Mouse (Mus musculus) olfactory bulb, adult 2 months (tissue): ENCODE measurements around the gene Gorasp1. TPM values are rescaled to one million over a fixed set of nuclear protein-coding genes. Genes with fewer than 3 reads are reported as not detected.

ENCODE experiments used
- H3K27ac ChIP-seq: fragments of 200-500 bp; 2 replicates; pipeline ENCODE4 v1.5.1; 2012; ENCODE audit warnings: low read depth, low read length; ENCODE audit not compliant: insufficient read depth
- H3K4me1 ChIP-seq: fragments of 200-500 bp; 2 replicates; pipeline ENCODE4 v1.6.1; 2012; ENCODE audit warnings: low read length; ENCODE audit not compliant: control insufficient read depth, insufficient read depth
- H3K4me3 ChIP-seq: fragments of 200-500 bp; 2 replicates; pipeline ENCODE4 v1.5.1; 2012; ENCODE audit warnings: mild to moderate bottlenecking, low read depth, low read length, moderate library complexity; ENCODE audit not compliant: insufficient read depth
- CTCF ChIP-seq: fragments of 200-500 bp; IDR thresholded peaks from 2 replicates; pipeline ENCODE4 v1.5.1; 2012; ENCODE audit warnings: low read depth, mild to moderate bottlenecking, low read length, moderate library complexity; ENCODE audit not compliant: insufficient read depth
- POLR2A ChIP-seq: fragments of 200-500 bp; IDR thresholded peaks from 2 replicates; pipeline ENCODE4 v1.6.1; 2012; ENCODE audit warnings: mild to moderate bottlenecking, low read depth, low read length, moderate library complexity; ENCODE audit not compliant: insufficient read depth
- WGBS: fragments of 180-500 bp; shearing (Covaris S2); methylation state at CpG from one replicate; pipeline ENCODE4 v1.1.7; 2018; 5-methylcytosine and 5-hydroxymethylcytosine counted together
- polyA plus RNA-seq: library from polyadenylated mRNA; stranded (reverse); fragments of >200 nt; gene quantifications from 2 replicates; pipeline ENCODE4 v1.2.4, GENCODE M21; 2012; ENCODE audit warnings: low replicate concordance; ENCODE audit not compliant: missing spikeins, insufficient read depth, insufficient read length

Gorasp1 gene
- polyA plus RNA-seq, 1 experiment, result not detected

- Histone ChIP-seq H3K27ac (no peak overlapping the region), H3K4me1 (no peaks in the 10 kb centered on the region), H3K4me3 (no peak overlapping the region)
- WGBS, result 84% methylated on average over 1 of the region's 1 CpGs
- TF ChIP-seq CTCF, result no peak
- TF ChIP-seq POLR2A, result no peak
Observed at GRCm38 (mm10) chr9:119943326-119943725, 6.0 kb upstream of the Gorasp1 start.

- TF ChIP-seq CTCF (no peak), POLR2A (no peak)
- Histone ChIP-seq H3K4me1 (peaks cover 7% of the 10 kb centered on the region; the same call in 1 of the 2 replicates), H3K4me3 (no peak overlapping the region), H3K27ac (no peak overlapping the region)
- 91% methylated on average over 14 of the region's 14 CpGs for WGBS
Observed at GRCm38 (mm10) chr9:119941861-119942260, 4.5 kb upstream of the Gorasp1 start.

GRCm38 (mm10) chr9:119941407-119941806 is 4.0 kb upstream of the Gorasp1 start:
- peaks cover 9% of the 10 kb centered on the region for H3K4me1 ChIP-seq
- H3K27ac ChIP-seq, result no peak overlapping the region
- 67% methylated on average over 5 of the region's 5 CpGs for WGBS
- no peak for TF ChIP-seq POLR2A
- no peak for TF ChIP-seq CTCF
- no peak overlapping the region for H3K4me3 ChIP-seq

- no peak overlapping the region for H3K27ac ChIP-seq
- H3K4me3 ChIP-seq, result no peak overlapping the region
- WGBS, result 83% methylated on average over 10 of the region's 10 CpGs
- H3K4me1 ChIP-seq, result peaks cover 11% of the 10 kb centered on the region
- TF ChIP-seq POLR2A (no peak), CTCF (no peak)
Observed at GRCm38 (mm10) chr9:119939646-119940045, 2.3 kb upstream of the Gorasp1 start.

- WGBS, result 85% methylated on average over 4 of the region's 4 CpGs
Observed at GRCm38 (mm10) chr9:119938496-119938895, 1.1 kb upstream of the Gorasp1 start.

GRCm38 (mm10) chr9:119933675-119934074 is 3.7 kb downstream of the Gorasp1 start:
- TF ChIP-seq CTCF (no peak), POLR2A (no peak)
- WGBS, result 95% methylated on average over 6 of the region's 6 CpGs
- H3K4me1 ChIP-seq, result peaks cover 11% of the 10 kb centered on the region
- no peak overlapping the region for H3K27ac ChIP-seq
- no peak overlapping the region for H3K4me3 ChIP-seq

More at GRCm38 (mm10) chr9:119938496-119938895, 1.1 kb upstream of the Gorasp1 start:
- H3K4me3 ChIP-seq, result no peak overlapping the region
- peaks cover 11% of the 10 kb centered on the region for H3K4me1 ChIP-seq
- TF ChIP-seq CTCF, result no peak
- TF ChIP-seq POLR2A, result no peak
- no peak overlapping the region for H3K27ac ChIP-seq

GRCm38 (mm10) chr9:119932358-119932757 is 5.0 kb downstream of the Gorasp1 start:
- Histone ChIP-seq H3K4me1 (peaks cover 4% of the 10 kb centered on the region), H3K4me3 (no peak overlapping the region), H3K27ac (no peak overlapping the region)
- TF ChIP-seq POLR2A (no peak), CTCF (no peak)
- WGBS, result 95% methylated on average over 12 of the region's 12 CpGs

GRCm38 (mm10) chr9:119926497-119926896 is 10.9 kb downstream of the Gorasp1 start:
- 83% methylated on average over 5 of the region's 5 CpGs for WGBS
- Histone ChIP-seq H3K27ac (no peak overlapping the region), H3K4me1 (no peaks in the 10 kb centered on the region), H3K4me3 (no peak overlapping the region)
- no peak for TF ChIP-seq CTCF

GRCm38 (mm10) chr9:119925729-119926128 is 11.6 kb downstream of the Gorasp1 start:
- H3K4me1 ChIP-seq, result no peaks in the 10 kb centered on the region
- no peak for TF ChIP-seq CTCF
- no peak for TF ChIP-seq POLR2A
- no peak overlapping the region for H3K4me3 ChIP-seq
- H3K27ac ChIP-seq, result no peak overlapping the region
- WGBS, result 57% methylated on average over 8 of the region's 8 CpGs

GRCm38 (mm10) chr9:119925120-119925657 is 12.2 kb downstream of the Gorasp1 start:
- TF ChIP-seq POLR2A (no peak), CTCF (no peak)
- no peak overlapping the region for H3K27ac ChIP-seq
- WGBS, result 90% methylated on average over 16 of the region's 16 CpGs
- H3K4me3 ChIP-seq, result no peak overlapping the region
- no peaks in the 10 kb centered on the region for H3K4me1 ChIP-seq
